Mouse (Mus musculus) retina, postnatal 7 days (tissue): ENCODE measurements at regions not wholly inside any gene's neighbourhood (a gene's known extent, or its start where the extent isn't known, plus 50 kb on each side); places are given as distances from the start of the nearest gene placed in this dataset.
"Not testable (repeated sequence)": the region's sequence is repeated elsewhere in the genome, so short reads cannot be mapped to it uniquely, and the experiment has no call there.

Experiments used
- DNase-seq: peaks from one replicate; pipeline ENCODE4 v3.0.0-alpha.2; 2012; ENCODE audit warnings: low read depth, low spot score

GRCm38 (mm10) chr6:47679946-47680345, 84.8 kb upstream of the Ezh2 start:
- DNase-seq = not testable (repeated sequence)

DNA sequence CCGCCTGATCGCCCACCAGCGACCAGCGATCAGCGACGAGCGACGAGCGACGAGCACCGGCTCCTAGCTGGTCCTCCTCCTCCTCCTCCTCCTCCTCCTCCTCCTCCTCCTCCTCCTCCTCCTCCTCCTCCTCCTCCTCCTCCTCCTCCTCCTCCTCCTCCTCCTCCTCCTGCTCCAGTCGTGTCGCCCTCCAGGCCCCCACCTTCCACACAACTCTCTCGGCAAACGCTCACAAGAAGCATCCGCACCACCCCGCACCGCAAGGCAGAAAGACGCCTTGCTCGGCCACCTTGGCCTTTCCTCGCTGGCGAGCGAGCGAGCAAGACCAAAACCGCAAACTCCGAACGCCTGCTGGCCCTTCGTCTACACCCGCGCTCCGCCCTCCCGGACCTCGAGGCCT, 77.6 kb upstream of the Ezh2 start:
- not testable (repeated sequence) for DNase-seq

GRCm38 (mm10) chr6:47652880-47653279, 57.7 kb upstream of the Ezh2 start:
- DNase-seq = not testable (repeated sequence)

GRCm38 (mm10) chr6:47651385-47651718, 56.2 kb upstream of the Ezh2 start:
- not testable (repeated sequence) for DNase-seq

DNA sequence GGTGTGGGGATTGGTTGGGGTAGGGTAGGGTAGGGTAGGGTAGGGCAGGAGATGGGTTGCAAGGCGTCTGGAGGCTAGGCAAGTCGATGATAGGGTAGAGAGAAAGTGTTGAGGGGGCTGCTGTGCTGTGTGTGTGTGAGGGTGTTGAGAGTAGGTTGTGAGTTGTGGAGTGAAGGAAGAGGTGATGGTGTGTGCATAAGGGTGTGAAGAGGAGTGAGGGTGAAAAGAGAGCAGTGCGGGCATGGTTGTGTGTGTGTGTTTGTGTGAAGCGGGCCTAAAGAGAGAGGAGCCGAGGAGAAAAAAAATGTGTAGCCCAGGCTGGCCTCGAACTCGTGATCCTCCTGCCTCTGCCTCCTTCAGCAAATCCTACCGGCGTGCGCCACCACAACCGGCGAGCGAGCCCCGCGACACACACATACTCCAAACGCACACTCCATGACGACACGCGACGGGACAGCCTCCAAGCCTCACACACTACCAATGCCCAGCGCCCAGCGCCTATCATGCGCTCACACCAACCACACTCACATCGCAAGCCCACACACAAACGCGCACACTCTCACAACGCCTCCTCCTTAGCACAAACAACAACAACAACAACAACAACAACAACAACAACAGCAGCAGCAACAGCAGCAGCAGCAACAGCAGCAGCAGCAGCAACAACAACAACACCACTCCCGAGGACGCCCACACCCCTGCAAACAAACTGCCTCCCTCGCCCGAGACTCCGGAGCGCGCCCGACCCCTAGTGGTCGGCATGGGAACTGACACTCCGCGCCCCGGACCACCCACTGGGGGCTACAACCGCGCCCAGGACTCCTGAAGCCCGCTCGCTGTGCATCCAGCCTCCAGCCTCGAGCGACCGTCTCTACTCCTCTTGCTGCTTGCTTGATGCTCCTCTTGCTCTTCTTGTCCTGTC, 55.6 kb upstream of the Ezh2 start:
- DNase-seq = peak; percentile 86

- no peak for DNase-seq
Observed at GRCm38 (mm10) chr6:47649961-47650360, 54.8 kb upstream of the Ezh2 start.

GRCm38 (mm10) chr6:47649451-47649931, 54.4 kb upstream of the Ezh2 start:
- DNase-seq = no peak

DNA sequence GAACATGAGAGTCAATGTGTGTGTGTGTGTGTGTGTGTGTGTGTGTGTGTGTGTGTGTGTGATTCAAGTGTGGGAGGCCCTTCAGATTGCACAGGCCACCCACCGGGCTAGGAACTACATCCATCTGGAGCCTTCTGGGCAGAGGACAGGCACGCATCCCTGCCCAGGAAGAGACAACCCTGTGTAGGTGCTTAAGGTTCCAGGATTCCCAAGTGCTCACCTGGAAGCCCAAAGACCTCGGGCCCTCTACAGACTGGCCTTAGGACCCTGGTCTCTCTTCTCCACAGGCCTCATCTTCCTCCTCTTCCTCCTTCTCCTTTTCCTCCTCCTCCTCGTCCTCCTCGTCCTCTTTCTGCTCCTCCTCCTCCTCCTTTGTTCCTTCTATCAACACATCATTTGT, 53.8 kb upstream of the Ezh2 start:
- DNase-seq = no peak

DNA sequence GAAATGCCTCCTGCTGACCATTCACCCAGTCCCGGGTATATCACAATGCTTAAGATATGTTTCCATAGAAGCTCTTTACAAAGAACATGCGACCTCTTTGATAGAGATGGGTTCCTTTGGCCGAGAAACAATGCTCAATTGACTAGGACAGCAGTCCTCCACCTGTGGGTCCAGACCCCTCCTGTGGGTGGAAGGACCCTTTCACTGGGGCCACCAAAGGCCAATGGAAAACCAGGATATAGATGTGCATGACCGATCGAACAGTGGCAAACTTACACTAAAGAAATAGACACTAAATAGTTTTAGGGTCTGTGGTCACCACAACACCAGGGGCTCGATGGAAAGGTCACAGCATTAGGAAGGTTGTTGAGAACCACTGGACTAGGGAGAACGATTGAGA, 53.2 kb upstream of the Ezh2 start:
- no peak for DNase-seq

DNA sequence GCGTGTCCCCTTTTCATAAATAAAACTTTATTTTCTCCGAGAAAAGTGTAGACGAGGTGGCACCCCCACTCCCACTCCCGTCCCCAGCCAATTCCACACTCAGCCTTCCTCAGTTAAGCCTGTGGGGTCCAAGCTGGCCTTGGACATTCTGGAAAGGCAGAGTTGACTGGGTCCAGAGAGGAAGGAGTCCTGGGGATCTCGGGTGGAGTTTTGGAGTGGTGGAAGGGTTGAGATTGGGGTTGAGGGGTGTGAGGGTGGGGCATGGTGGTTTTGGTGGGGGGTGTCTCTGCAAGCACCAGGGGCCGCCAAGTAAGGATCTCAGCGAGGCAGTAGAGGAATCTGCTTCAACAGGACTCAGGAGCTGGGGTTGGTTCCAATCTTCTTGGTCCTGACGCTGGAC, 52.7 kb upstream of the Ezh2 start:
- no peak for DNase-seq

DNA sequence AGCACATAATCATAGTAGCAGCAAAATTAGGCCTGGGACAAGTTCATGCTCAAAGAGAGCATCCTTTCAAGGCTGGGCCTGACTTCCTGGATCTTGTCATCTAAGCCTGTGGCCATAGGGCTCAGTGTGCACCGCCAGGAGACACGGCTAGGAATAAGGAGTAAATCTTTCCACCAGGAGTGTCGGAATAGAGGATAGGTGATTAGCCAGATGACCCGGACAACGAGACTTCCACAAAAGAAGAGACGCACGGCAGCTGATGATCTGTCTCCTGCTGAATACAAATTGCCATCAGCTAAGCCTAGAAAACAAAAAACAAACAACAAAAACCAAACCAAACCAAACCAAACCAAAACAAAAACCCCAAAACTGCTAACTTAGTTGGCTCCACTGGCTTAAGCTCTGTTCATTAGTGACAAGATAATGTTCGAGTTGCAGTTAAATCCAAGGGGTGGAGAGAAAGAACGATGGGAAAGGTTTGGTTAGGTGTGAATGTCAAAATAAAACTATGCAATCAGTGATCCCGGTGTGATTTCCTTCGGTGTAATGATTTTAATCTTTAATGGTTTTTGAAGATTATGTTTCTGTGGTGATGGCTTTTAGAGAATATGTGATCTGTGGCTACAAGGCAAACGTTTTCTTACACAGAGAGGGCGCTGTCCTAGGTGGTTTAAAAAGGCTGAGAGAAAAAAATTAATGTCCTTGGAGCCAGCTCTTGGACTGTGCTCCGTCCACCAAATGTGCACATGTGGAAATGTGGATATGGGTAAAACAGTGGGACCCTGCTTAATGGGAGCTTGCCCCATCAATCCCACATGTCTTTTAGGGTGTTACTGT, 51.8 kb upstream of the Ezh2 start:
- no peak for DNase-seq

DNA sequence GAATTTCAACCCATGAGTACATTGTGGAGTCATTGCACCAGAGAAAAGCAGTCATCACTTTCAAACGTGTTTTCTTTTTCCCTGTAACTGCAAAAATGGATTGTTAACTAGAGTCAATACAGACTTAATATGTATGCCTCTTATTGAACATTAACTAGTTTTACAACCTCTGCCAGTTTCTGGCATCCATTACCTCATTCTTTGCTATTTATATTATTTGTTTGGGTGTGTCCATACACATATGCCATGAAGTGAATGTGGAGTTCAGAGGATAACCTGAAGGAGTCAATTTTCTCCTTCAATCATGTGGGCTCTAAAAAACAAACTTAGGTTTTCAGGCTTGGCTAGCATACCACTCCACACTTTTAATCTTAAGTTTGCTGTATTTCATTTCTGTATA, 50.9 kb upstream of the Ezh2 start:
- no peak for DNase-seq
